Mouse (Mus musculus) heart, embryonic 10.5 days (tissue): Measurements from ENCODE around the gene Oat. TPM values are rescaled to one million over a fixed set of nuclear protein-coding genes. Genes with fewer than 3 reads are reported as not detected.

Experiments
- DNase-seq: peaks from one replicate; pipeline ENCODE4 v3.0.0-alpha.2; 2017; ENCODE audit warnings: low spot score
- H3K27ac ChIP-seq: fragments of 300-500 bp; sonication (generic); 2 replicates; pipeline ENCODE4 v1.5.1; 2016; ENCODE audit warnings: mild to moderate bottlenecking
- H3K27me3 ChIP-seq: fragments of 300-500 bp; sonication (generic); 2 replicates; pipeline ENCODE4 v1.6.1; 2016; ENCODE audit warnings: mild to moderate bottlenecking; ENCODE audit not compliant: poor library complexity, insufficient read depth, severe bottlenecking
- H3K36me3 ChIP-seq: fragments of 300-500 bp; sonication (generic); 2 replicates; pipeline ENCODE4 v1.6.1; 2016; ENCODE audit warnings: mild to moderate bottlenecking, moderate library complexity
- H3K4me1 ChIP-seq: fragments of 300-500 bp; sonication (generic); 2 replicates; pipeline ENCODE4 v1.6.1; 2016; ENCODE audit warnings: mild to moderate bottlenecking
- H3K4me3 ChIP-seq: fragments of 300-500 bp; sonication (generic); 2 replicates; pipeline ENCODE4 v1.5.1; 2016; ENCODE audit warnings: mild to moderate bottlenecking, moderate library complexity
- H3K9me3 ChIP-seq: fragments of 300-500 bp; sonication (generic); 2 replicates; pipeline ENCODE4 v1.6.1; 2016; ENCODE audit warnings: mild to moderate bottlenecking, moderate library complexity
- WGBS: fragments of 180-500 bp; shearing (Covaris S2); methylation state at CpG from one replicate; pipeline ENCODE4 v1.1.7; 2016; 5-methylcytosine and 5-hydroxymethylcytosine counted together
- polyA plus RNA-seq: library from polyadenylated mRNA; unstranded; fragments of >200 nt; fragmentation: Nextera tagmentation; extraction: Ambion mirVana; gene quantifications from 2 replicates; pipeline ENCODE4 v1.2.1, GENCODE M21; 2016

Oat gene
- polyA plus RNA-seq, 1 experiment from 2014 or later, result 148 TPM

DNA sequence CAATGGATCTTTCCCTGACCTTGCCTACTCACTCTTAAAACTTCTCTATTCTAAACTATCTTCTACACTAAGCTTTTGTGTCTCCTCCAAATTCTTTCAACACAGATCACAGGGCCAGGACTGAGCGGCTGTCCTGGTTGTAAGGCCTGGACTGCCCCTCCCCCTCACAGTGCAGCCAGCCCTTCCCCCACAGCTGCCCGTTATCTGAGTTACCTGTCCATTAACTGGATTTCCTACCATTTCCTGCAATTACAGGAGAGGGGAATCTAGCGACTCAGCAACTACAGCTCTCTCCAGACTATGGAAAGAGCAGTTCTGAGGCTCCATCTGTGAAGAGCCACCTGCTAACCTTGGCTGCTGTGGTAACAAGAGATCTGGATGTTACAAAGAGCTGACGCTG lies 20.3 kb downstream of the Oat start:
- WGBS, result 26% methylated on average over 4 of the region's 4 CpGs
- no peaks in the 10 kb centered on the region for H3K27me3 ChIP-seq
- H3K27ac ChIP-seq, result no peak overlapping the region
- H3K4me1 ChIP-seq, result peaks cover 5% of the 10 kb centered on the region; the same call in 1 of the 2 replicates
- DNase-seq, result no peak
- no peak overlapping the region for H3K4me3 ChIP-seq
- H3K9me3 ChIP-seq, result no peaks in the 10 kb centered on the region
- H3K36me3 ChIP-seq, result peaks cover 43% of the 10 kb centered on the region

DNA sequence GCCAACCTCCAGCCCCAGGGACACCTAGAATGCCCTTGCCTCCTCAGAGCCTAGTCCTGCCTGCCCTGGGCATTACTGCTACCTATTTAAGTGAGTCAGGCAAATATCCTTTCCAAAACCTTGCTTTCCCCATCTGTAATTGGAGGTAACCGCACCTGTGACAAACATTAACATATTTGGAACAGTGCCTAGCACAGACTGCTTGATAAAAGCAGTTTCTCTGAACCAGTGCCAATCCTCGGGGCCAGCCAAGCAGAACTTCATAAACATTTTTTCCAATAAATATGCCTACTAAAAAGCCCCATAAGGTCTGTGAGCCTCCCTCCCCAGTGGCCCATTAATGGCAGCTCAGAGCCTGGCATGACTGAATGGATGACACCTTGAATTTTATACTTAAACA lies 22.1 kb downstream of the Oat start:
- no peak for DNase-seq
- Histone ChIP-seq H3K27ac (no peak overlapping the region), H3K9me3 (no peaks in the 10 kb centered on the region), H3K36me3 (peaks cover 25% of the 10 kb centered on the region), H3K4me3 (no peak overlapping the region), H3K27me3 (no peaks in the 10 kb centered on the region), H3K4me1 (peaks cover 5% of the 10 kb centered on the region; the same call in 1 of the 2 replicates)
- 72% methylated on average over 2 of the region's 2 CpGs for WGBS

DNA sequence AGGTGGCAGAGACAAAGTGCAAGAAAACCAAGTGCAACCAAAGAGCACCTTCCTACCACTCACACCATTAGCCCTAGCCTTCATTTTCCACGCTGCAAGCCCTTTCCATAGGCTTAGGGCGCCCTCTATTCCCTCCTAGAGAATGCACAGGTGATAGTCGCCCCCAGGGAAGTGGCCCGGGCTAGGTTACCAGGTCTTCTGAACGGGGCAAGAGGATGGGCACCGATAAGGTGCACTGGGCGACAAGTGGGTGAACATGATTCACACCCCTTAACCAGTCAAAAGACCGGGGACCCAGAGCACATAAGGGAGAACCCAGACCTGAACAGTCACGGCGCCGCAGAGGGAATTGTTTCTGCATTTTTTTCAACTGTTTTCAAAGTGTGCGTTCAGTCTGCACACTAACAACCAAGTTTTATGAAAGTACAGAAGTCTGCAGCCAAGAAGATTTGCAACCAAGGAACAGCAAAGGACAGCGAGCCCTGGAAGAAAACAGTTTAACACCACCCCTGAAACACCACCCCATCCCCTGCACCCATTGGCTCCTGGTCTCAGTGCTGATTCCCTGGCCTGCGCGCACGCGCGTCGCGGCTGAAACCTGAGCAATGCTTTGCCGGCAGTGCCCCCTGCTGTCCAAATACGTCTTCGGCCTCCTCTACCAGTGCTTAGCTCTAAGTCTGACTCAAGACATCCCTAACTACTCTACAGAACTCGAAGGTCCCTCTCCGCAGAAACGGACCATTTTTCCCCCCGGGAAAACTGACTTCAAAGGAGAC lies 24.7 kb downstream of the Oat start:
- Histone ChIP-seq H3K36me3 (peaks cover 1% of the 10 kb centered on the region; the same call in 1 of the 2 replicates), H3K27ac (peak overlapping the region; percentile 72; the same call in 1 of the 2 replicates), H3K9me3 (no peaks in the 10 kb centered on the region), H3K4me3 (peak overlapping the region; percentile 61), H3K27me3 (peaks cover 6% of the 10 kb centered on the region; the same call in 1 of the 2 replicates), H3K4me1 (peaks cover 5% of the 10 kb centered on the region; the same call in 1 of the 2 replicates)
- DNase-seq, result peak; percentile 96
- 2% methylated on average over 27 of the region's 27 CpGs for WGBS

DNA sequence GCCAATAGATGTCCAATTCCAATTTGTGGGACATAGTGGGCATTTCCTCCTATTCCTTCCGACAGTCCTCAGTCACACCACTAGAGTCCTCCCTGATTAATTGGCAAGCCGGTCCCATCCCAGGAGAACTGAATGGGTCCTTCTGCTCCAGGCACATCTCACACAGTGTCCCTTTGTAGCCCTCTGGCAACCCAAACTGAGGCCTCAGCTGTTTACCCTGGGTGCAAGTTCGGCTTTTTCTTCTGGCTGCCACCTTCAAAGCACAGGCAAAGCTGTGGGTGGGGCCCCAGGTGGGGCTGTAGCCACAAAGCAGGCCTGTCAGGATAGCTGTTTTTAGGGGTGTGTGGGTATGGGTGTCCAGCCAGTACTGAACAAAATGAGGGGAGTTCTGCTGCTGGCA lies 29.1 kb downstream of the Oat start:
- Histone ChIP-seq H3K27ac (no peak overlapping the region), H3K9me3 (no peaks in the 10 kb centered on the region), H3K4me3 (no peak overlapping the region), H3K4me1 (no peaks in the 10 kb centered on the region), H3K36me3 (no peaks in the 10 kb centered on the region), H3K27me3 (peaks cover 6% of the 10 kb centered on the region; the same call in 1 of the 2 replicates)
- no peak for DNase-seq
- 73% methylated on average over 3 of the region's 3 CpGs for WGBS

DNA sequence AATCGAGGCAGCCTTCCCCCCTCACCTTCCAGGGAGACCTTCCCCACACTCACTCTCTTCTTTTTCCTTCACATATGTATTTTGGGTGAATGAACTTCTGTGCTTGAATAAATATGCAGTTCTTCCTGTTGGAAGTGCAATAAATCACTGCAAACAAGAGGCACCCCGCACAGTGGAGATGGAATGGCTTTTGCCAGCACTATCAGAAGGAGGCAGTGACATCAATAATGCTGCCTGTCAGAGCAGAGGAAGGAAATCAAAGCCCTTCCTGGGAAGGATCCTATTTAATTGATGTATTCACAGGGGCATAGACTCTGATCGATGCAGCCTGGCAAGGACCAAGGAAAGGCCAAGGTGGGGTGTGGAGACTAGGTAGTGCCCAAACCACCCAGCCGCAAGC lies 33.8 kb downstream of the Oat start:
- Histone ChIP-seq H3K4me1 (no peaks in the 10 kb centered on the region), H3K27me3 (peaks cover 6% of the 10 kb centered on the region; the same call in 1 of the 2 replicates), H3K9me3 (no peaks in the 10 kb centered on the region), H3K36me3 (no peaks in the 10 kb centered on the region), H3K4me3 (no peak overlapping the region), H3K27ac (no peak overlapping the region)
- DNase-seq, result no peak
- 77% methylated on average over 4 of the region's 4 CpGs for WGBS

DNA sequence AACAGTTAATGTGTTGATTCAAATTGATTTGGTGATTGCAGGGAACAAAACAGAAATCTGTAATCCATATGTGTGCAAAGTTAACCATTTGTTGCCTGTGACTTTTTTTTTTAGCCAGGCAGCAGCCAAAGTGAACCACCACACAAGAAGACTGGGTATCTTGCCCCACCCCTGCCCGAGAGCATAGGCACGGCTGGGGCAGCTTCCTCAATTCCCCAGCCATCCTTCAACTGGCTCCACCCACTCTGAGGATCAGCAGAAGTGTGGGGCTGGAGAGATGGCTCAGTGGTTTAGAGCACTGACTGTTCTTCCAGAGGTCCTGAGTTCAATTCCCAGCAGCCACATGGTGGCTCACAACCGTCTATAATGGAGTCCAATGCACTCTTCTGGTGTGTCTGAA lies 34.6 kb downstream of the Oat start:
- no peaks in the 10 kb centered on the region for H3K36me3 ChIP-seq
- no peaks in the 10 kb centered on the region for H3K27me3 ChIP-seq
- no peaks in the 10 kb centered on the region for H3K9me3 ChIP-seq
- no peak overlapping the region for H3K4me3 ChIP-seq
- no peak for DNase-seq
- H3K27ac ChIP-seq, result no peak overlapping the region
- H3K4me1 ChIP-seq, result no peaks in the 10 kb centered on the region
- 61% methylated on average over 3 of the region's 3 CpGs for WGBS

DNA sequence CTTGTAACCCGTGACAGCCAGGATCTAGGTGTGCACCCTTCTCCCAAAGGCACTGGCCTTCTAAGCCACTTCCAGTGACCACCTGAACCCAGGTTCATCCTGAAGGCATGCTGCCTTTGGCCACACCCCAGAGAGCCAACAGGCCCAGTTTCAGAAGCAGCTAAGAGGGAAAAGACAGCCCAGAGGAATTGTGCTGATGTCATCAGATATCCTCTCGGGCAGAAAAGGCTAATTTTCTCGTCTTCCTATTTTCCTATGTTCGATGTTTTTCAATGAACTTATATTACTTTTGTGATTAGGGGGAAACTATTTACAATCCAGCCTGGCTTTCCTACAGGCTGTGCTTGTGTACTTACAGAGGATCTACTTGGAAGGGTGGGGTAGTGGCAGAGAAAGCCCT lies 35.6 kb downstream of the Oat start:
- 75% methylated on average over 4 of the region's 4 CpGs for WGBS
- Histone ChIP-seq H3K27ac (no peak overlapping the region), H3K4me1 (no peaks in the 10 kb centered on the region), H3K9me3 (no peaks in the 10 kb centered on the region), H3K4me3 (no peak overlapping the region), H3K27me3 (no peaks in the 10 kb centered on the region), H3K36me3 (no peaks in the 10 kb centered on the region)
- no peak for DNase-seq

DNA sequence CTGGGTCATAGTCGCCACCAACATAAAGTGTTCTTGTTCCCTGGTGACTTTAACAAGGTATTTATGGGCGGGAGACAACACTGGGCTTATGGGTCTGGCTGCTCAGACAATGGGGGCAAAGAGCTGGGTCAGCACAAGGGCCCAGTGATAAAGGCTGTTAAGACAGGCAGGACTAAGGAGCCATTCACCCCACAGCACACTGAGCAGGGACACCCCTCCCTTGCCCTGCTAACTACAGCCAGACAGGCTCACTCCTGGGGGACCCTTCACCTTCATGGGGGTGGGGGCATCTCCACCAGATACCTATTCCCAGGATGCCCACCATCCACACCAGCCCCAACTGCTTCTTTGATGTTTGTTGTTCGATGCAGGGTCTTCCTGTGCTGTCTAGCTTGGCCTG lies 47.0 kb downstream of the Oat start:
- WGBS, result 70% methylated on average over 3 of the region's 3 CpGs
- DNase-seq, result peak; percentile 60
- no peak overlapping the region for H3K27ac ChIP-seq
- peaks cover 11% of the 10 kb centered on the region; the same call in 1 of the 2 replicates for H3K27me3 ChIP-seq
- no peak overlapping the region for H3K4me3 ChIP-seq
- H3K36me3 ChIP-seq, result no peaks in the 10 kb centered on the region
- H3K9me3 ChIP-seq, result no peaks in the 10 kb centered on the region
- H3K4me1 ChIP-seq, result no peaks in the 10 kb centered on the region

DNA sequence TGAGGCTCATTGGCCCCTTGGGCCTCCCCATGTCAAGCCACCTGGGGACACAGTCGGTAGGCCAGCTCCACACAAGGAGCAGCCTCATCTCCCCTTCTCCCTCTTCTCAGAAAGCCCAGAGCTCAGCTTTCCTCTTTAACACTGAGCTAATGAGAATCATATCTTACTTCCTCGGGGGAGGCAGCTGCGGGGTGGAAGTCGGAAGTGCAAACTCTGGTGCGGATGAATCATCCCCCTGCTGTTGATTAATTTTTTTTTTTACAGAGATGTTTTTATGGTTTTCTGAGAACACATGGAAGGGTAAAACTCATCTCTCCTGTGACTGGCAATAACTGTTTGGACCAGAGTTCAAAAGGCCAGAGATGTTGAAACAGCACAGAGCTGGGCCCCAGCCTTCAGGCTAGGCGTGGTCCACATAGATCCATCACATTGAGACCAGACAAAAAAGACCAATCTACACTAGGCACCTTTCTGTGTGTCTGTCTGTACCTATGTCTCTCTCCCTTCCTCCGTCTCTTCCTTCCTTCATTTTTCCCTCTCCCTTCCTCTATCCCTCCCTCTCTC lies 62.7 kb downstream of the Oat start:
- Histone ChIP-seq H3K27me3 (peaks cover 12% of the 10 kb centered on the region; the same call in 1 of the 2 replicates), H3K27ac (no peak overlapping the region), H3K9me3 (no peaks in the 10 kb centered on the region), H3K36me3 (no peaks in the 10 kb centered on the region), H3K4me1 (no peaks in the 10 kb centered on the region), H3K4me3 (no peak overlapping the region)
- WGBS, result 77% methylated on average over 7 of the region's 7 CpGs
- no peak for DNase-seq

DNA sequence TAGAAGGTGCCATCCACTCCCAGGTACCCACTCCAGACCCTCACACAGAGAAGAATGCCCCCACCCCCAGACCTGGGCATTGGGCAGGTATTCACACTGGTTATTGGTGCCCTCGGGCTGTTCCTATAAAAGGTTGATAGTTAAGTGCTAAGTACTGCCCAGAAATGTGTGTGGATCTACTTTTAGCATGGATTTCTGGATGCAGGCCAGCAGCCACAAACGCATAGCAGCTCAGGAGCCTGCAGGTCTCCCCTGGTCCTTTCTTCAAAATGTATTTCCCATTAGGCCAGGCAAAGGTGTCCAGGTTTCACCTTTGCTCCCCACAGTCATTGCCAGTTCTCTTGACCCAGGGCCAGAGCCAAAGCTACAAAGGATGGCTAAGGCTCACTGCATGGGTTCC lies 67.1 kb downstream of the Oat start:
- Histone ChIP-seq H3K9me3 (no peaks in the 10 kb centered on the region), H3K4me1 (0 out of 2 replicates have a peak, but pooled peaks cover 2% of the 10 kb centered on the region), H3K36me3 (no peaks in the 10 kb centered on the region), H3K27me3 (peaks cover 12% of the 10 kb centered on the region; the same call in 1 of the 2 replicates), H3K27ac (no peak overlapping the region), H3K4me3 (no peak overlapping the region)
- WGBS, result 69% methylated on average over 2 of the region's 2 CpGs
- no peak for DNase-seq

Other genes starting within 250 kb of the Oat start
- not detected in 2 replicates for gene Nkx1-2, start 23.2 kb upstream of the Oat start, polyA plus RNA-seq
- 17.4 and 19.3 TPM in 2 replicates for gene Lhpp, start 34.2 kb upstream of the Oat start, polyA plus RNA-seq
- gene Fam53b, start 237.5 kb upstream of the Oat start, polyA plus RNA-seq, result 17.7 and 18.4 TPM in 2 replicates